Mouse (Mus musculus): Measurements from ENCODE around the gene Gm10912.
A peak's percentile ranks its signal among the peaks of the same experiment; 100 is the strongest.

GRCm38 (mm10) chr2:104034832-104035472, 30.7 kb upstream of the Gm10912 start:
- TF ChIP-seq MAFK (IDR thresholded peaks at IDR 0.05; ENCODE audit: insufficient read depth, low read depth, low read length) (no peak), CHD2 (IDR thresholded peaks at IDR 0.05; ENCODE audit: low read depth, low read length) (no peak), ZC3H11A (IDR thresholded peaks at IDR 0.05; ENCODE audit: borderline replicate concordance, low read depth, low read length) (peak; percentile 76; the same call in 1 of the 2 replicates)

Data from ES-E14 (cell line).